In genomic region chr17:5106263-5107195, GRCm38 (mm10) we compare ENCODE assay signal across 11 mouse cellular contexts.
A peak's percentile ranks its signal among the peaks of the same experiment; 100 is the strongest.
DNase-seq lines count a peak whose midpoint lies in the region; ATAC-seq lines count a peak whose summit lies in the region.
"Had no signal": no experiment of that assay in that cellular context is flagged by ENCODE, and none has a peak within 500 bp of the region (broad histone marks: within the 10 kb centered on the region; RNA-seq: fewer than 3 reads in every experiment).

No protein-coding gene starts in this region.

- DNase-seq in kidney, adult 9 months, result peak; percentile 41
- DNase-seq in kidney, postnatal 4 days, result no peak
- peak; percentile 55 to 64 for DNase-seq in adrenal gland, postnatal 36 days
- DNase-seq in forebrain, embryonic 11.5 days (ENCODE audit: low spot score), result no peak
- no peak for DNase-seq in urinary bladder, postnatal 10 days (ENCODE audit: low spot score)
- DNase-seq in natural killer cell, adult 2 months (ENCODE audit: low spot score in 2 of 2), result no peak
- DNase-seq in adipocyte (ENCODE audit: low spot score), result no peak
- DNase-seq: thymus, postnatal 36 days had no signal

- ATAC-seq in forebrain, embryonic 11.5 days (replicated peaks; ENCODE audit: low FRiP score), result no peak
- no peak for ATAC-seq in liver, embryonic 12.5 days

- H3K4me2 ChIP-seq in forebrain, embryonic 11.5 days (ENCODE audit: low read depth, low read length, severe bottlenecking), result no peak overlapping the region
- no peak overlapping the region for H3K4me2 ChIP-seq in liver, embryonic 12.5 days
- H3K4me2 ChIP-seq: limb, embryonic 12.5 days had no signal

- H3K36me3 ChIP-seq in forebrain, embryonic 11.5 days (ENCODE audit: control insufficient read depth, insufficient read depth, low read length), result no peaks in the 10 kb centered on the region
- H3K36me3 ChIP-seq in liver, embryonic 12.5 days, result no peaks in the 10 kb centered on the region
- H3K36me3 ChIP-seq: limb, embryonic 12.5 days had no signal

- WGBS in forebrain, embryonic 11.5 days, result 79% methylated on average over 11 of the region's 11 CpGs
- 77% methylated on average over 11 of the region's 11 CpGs for WGBS in liver, embryonic 12.5 days (ENCODE audit: insufficient replicate concordance)

- H3K9ac ChIP-seq in forebrain, embryonic 11.5 days (ENCODE audit: low read length), result 0 out of 2 replicates have a peak overlapping the region, but pooled peaks have one; percentile 16
- H3K9ac ChIP-seq in liver, embryonic 12.5 days, result peak overlapping the region; percentile 10; the same call in 1 of the 2 replicates
- H3K9ac ChIP-seq: limb, embryonic 12.5 days had no signal

- H3K27ac ChIP-seq in forebrain, embryonic 11.5 days (ENCODE audit: low read depth, low read length), result no peak overlapping the region
- H3K27ac ChIP-seq in liver, embryonic 12.5 days, result peak overlapping the region; percentile 59
- H3K27ac ChIP-seq: limb, embryonic 12.5 days had no signal

- no peaks in the 10 kb centered on the region for H3K27me3 ChIP-seq in forebrain, embryonic 11.5 days (ENCODE audit: control insufficient read depth, insufficient read depth, low read length)
- H3K27me3 ChIP-seq in liver, embryonic 12.5 days (replicated peaks), result no peaks in the 10 kb centered on the region
- H3K27me3 ChIP-seq: limb, embryonic 12.5 days had no signal

- peaks cover 8% of the 10 kb centered on the region; the same call in 1 of the 2 replicates for H3K4me1 ChIP-seq in forebrain, embryonic 11.5 days (replicated peaks; ENCODE audit: control insufficient read depth, insufficient read depth, low read length)
- peaks cover 94% of the 10 kb centered on the region for H3K4me1 ChIP-seq in liver, embryonic 12.5 days

- H3K4me3 ChIP-seq in forebrain, embryonic 11.5 days (ENCODE audit: low read depth, low read length), result no peak overlapping the region
- H3K4me3 ChIP-seq in liver, embryonic 12.5 days, result no peak overlapping the region
- H3K4me3 ChIP-seq: erythroblast, embryonic 14.5 days; limb, embryonic 12.5 days had no signal

- no peaks in the 10 kb centered on the region for H3K9me3 ChIP-seq in forebrain, embryonic 11.5 days (ENCODE audit: control insufficient read depth, low read length)
- H3K9me3 ChIP-seq in liver, embryonic 12.5 days (replicated peaks), result no peaks in the 10 kb centered on the region
- H3K9me3 ChIP-seq: limb, embryonic 12.5 days had no signal

Comparison
In these comparisons a context has a peak if more than half of its experiments do, and no peak if none do; other contexts are left out.
1. DNase-seq: peak in kidney, adult 9 months (single experiment) and adrenal gland, postnatal 36 days (2 of 2); none in kidney, postnatal 4 days (0 of 2), forebrain, embryonic 11.5 days (single experiment), urinary bladder, postnatal 10 days (single experiment), natural killer cell, adult 2 months (0 of 2) and adipocyte (single experiment).